In genomic region chr1:92202639-92203352, GRCm38 (mm10) we compare ENCODE assay signal across 15 mouse cellular contexts. TPM values are rescaled to one million over a fixed set of nuclear protein-coding genes. Genes with fewer than 3 reads are reported as not detected.
A peak's percentile ranks its signal among the peaks of the same experiment; 100 is the strongest.
DNase-seq lines count a peak whose midpoint lies in the region; ATAC-seq and TF ChIP-seq lines count a peak whose summit lies in the region.
"Had no signal": no experiment of that assay in that cellular context is flagged by ENCODE, and none has a peak within 500 bp of the region (broad histone marks: within the 10 kb centered on the region; RNA-seq: fewer than 3 reads in every experiment).

No protein-coding gene starts in this region.

- DNase-seq in hindbrain, embryonic 10.5 days (ENCODE audit: low spot score) = no peak
- no peak for DNase-seq in hindbrain, postnatal 0 days (ENCODE audit: low spot score)
- no peak for DNase-seq in neural tube, embryonic 10.5 days (ENCODE audit: extremely low spot score, low spot score)
- no peak for DNase-seq in layer of hippocampus, postnatal 36 days
- DNase-seq in cerebellum, adult 9-10 months = no peak
- DNase-seq: adrenal gland, postnatal 14 days; cerebellum, postnatal 14 days; kidney, adult 2 months; kidney, postnatal 4 days had no signal

- 80% methylated on average over 17 of the region's 17 CpGs for WGBS in hindbrain, embryonic 10.5 days
- WGBS in hindbrain, postnatal 0 days = 78% methylated on average over 17 of the region's 17 CpGs
- WGBS in neural tube, embryonic 15.5 days = 78% methylated on average over 17 of the region's 17 CpGs
- 51% methylated on average over 17 of the region's 17 CpGs for WGBS in embryonic facial prominence, embryonic 15.5 days

- no peak overlapping the region for H3K4me2 ChIP-seq in hindbrain, postnatal 0 days (ENCODE audit: low read depth, low read length)
- H3K4me2 ChIP-seq in neural tube, embryonic 15.5 days = no peak overlapping the region
- H3K4me2 ChIP-seq in embryonic facial prominence, embryonic 15.5 days (replicated peaks) = no peak overlapping the region
- H3K4me2 ChIP-seq: liver, embryonic 15.5 days had no signal

- TF ChIP-seq CTCF in hindbrain, postnatal 0 days (IDR thresholded peaks at IDR 0.05; ENCODE audit: low read depth) = no peak

- ATAC-seq in hindbrain, postnatal 0 days = no peak
- ATAC-seq in neural tube, embryonic 15.5 days (ENCODE audit: low FRiP score) = no peak
- ATAC-seq in embryonic facial prominence, embryonic 15.5 days (ENCODE audit: insufficient number of reproducible peaks, low FRiP score, low TSS enrichment, low read depth) = peak; percentile 60; the same call in 1 of the 2 replicates
- ATAC-seq: hindbrain, embryonic 16.5 days had no signal

- no peaks in the 10 kb centered on the region; the same call in 1 of the 2 replicates for H3K4me1 ChIP-seq in hindbrain, embryonic 10.5 days (replicated peaks)
- no peaks in the 10 kb centered on the region for H3K4me1 ChIP-seq in hindbrain, postnatal 0 days (ENCODE audit: insufficient read depth, low read length)
- peaks cover 5% of the 10 kb centered on the region for H3K4me1 ChIP-seq in neural tube, embryonic 15.5 days
- peaks cover 13% of the 10 kb centered on the region; the same call in 1 of the 2 replicates for H3K4me1 ChIP-seq in embryonic facial prominence, embryonic 15.5 days
- H3K4me1 ChIP-seq: liver, embryonic 15.5 days; megakaryocyte, embryonic 14.5 days had no signal

- no peaks in the 10 kb centered on the region for H3K9me3 ChIP-seq in hindbrain, embryonic 10.5 days
- no peaks in the 10 kb centered on the region for H3K9me3 ChIP-seq in hindbrain, postnatal 0 days (ENCODE audit: low read length)
- no peaks in the 10 kb centered on the region for H3K9me3 ChIP-seq in neural tube, embryonic 15.5 days (replicated peaks)
- H3K9me3 ChIP-seq in embryonic facial prominence, embryonic 15.5 days (replicated peaks) = no peaks in the 10 kb centered on the region
- H3K9me3 ChIP-seq: liver, embryonic 15.5 days had no signal

- H3K27ac ChIP-seq in hindbrain, embryonic 10.5 days = peak overlapping the region; percentile 42
- H3K27ac ChIP-seq in hindbrain, postnatal 0 days = no peak overlapping the region
- H3K27ac ChIP-seq in neural tube, embryonic 15.5 days (replicated peaks) = peak overlapping the region; percentile 35; the same call in 1 of the 2 replicates
- peak overlapping the region; percentile 65 for H3K27ac ChIP-seq in embryonic facial prominence, embryonic 15.5 days (replicated peaks)
- H3K27ac ChIP-seq: liver, embryonic 15.5 days had no signal

- no peaks in the 10 kb centered on the region for H3K36me3 ChIP-seq in hindbrain, embryonic 10.5 days
- H3K36me3 ChIP-seq in hindbrain, postnatal 0 days (ENCODE audit: insufficient read depth, low read length) = no peaks in the 10 kb centered on the region
- H3K36me3 ChIP-seq in neural tube, embryonic 15.5 days = no peaks in the 10 kb centered on the region
- no peaks in the 10 kb centered on the region for H3K36me3 ChIP-seq in embryonic facial prominence, embryonic 15.5 days
- H3K36me3 ChIP-seq: liver, embryonic 15.5 days had no signal

- no peak overlapping the region for H3K4me3 ChIP-seq in hindbrain, embryonic 10.5 days
- H3K4me3 ChIP-seq in hindbrain, postnatal 0 days (ENCODE audit: low read length) = no peak overlapping the region
- H3K4me3 ChIP-seq in neural tube, embryonic 15.5 days (replicated peaks) = no peak overlapping the region
- H3K4me3 ChIP-seq in embryonic facial prominence, embryonic 15.5 days (replicated peaks) = no peak overlapping the region
- H3K4me3 ChIP-seq: erythroblast, embryonic 14.5 days; liver, embryonic 15.5 days; megakaryocyte, embryonic 14.5 days had no signal

- H3K27me3 ChIP-seq in hindbrain, embryonic 10.5 days (ENCODE audit: insufficient read depth, poor library complexity, severe bottlenecking) = no peaks in the 10 kb centered on the region
- H3K27me3 ChIP-seq in hindbrain, postnatal 0 days (ENCODE audit: insufficient read depth, low read length) = no peaks in the 10 kb centered on the region
- H3K27me3 ChIP-seq in neural tube, embryonic 15.5 days (replicated peaks) = no peaks in the 10 kb centered on the region
- no peaks in the 10 kb centered on the region for H3K27me3 ChIP-seq in embryonic facial prominence, embryonic 15.5 days
- H3K27me3 ChIP-seq: liver, embryonic 15.5 days had no signal

- no peak overlapping the region for H3K9ac ChIP-seq in hindbrain, postnatal 0 days (replicated peaks; ENCODE audit: low read length)
- no peak overlapping the region for H3K9ac ChIP-seq in neural tube, embryonic 15.5 days (replicated peaks)
- H3K9ac ChIP-seq in embryonic facial prominence, embryonic 15.5 days = no peak overlapping the region
- H3K9ac ChIP-seq: liver, embryonic 15.5 days had no signal

RNA-seq across cellular contexts. Expression of gene Hdac4, which starts 7.3 kb away (rescaled TPM):
- polyA plus RNA-seq in hindbrain, embryonic 10.5 days (2016; fragmentation: Nextera tagmentation; extraction: Ambion mirVana) = 20.8 TPM in 2 replicates
- total RNA-seq in hindbrain, postnatal 0 days (2014; rRNA removed) = 67.9 and 71.2 TPM in 2 replicates
- 20.2 and 22.8 TPM in 2 replicates for polyA plus RNA-seq in hindbrain, postnatal 0 days (2015; fragmentation: Nextera tagmentation; extraction: Ambion mirVana)
- polyA plus RNA-seq in neural tube, embryonic 15.5 days (2015; fragmentation: Nextera tagmentation; extraction: Ambion mirVana) = 31.2 and 37.7 TPM in 2 replicates
- polyA plus RNA-seq in embryonic facial prominence, embryonic 15.5 days (2015; fragmentation: Nextera tagmentation; extraction: Ambion mirVana) = 27.5 and 28.9 TPM in 2 replicates
- 100 to 1,000 TPM; 117 to 119 TPM for total RNA-seq in layer of hippocampus, postnatal 36 days (2021)
